Mouse (Mus musculus): ENCODE data around the gene Babam2. TPM values are rescaled to one million over a fixed set of nuclear protein-coding genes. Genes with fewer than 3 reads are reported as not detected.

The Babam2 gene
- polyA plus RNA-seq, 1 experiment from 2014 or later = 37.3 TPM

DNA sequence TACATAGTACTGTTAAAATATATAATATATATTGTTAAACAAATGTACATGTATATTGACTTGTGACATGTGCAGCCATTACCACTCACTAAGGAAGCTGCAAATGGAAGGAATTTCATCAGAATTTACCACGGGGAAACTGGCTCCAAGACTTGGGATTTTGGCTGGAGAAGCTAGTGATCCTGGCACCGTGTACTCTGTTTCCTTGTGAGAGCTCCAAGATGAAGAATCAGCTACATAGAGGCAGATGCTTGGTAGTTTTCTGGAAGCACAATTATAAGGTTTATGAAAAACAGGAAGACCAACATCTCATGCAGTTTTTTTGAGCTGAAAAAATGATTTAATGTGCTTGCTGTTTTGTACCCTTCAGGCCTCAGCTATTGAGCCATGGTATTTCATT, 110.8 kb downstream of the Babam2 start:
- H3K4me1 ChIP-seq (ENCODE audit: control insufficient read depth in 2 of 2, insufficient read depth in 2 of 2, low read length in 2 of 2) = peaks cover 6 to 17% of the 10 kb centered on the region in 2 experiments
- no peaks in the 10 kb centered on the region for H3K9me3 ChIP-seq (ENCODE audit: control insufficient read depth, low read length)
- no peaks in the 10 kb centered on the region for H3K27me3 ChIP-seq (ENCODE audit: control insufficient read depth, insufficient read depth, low read length)
- ATAC-seq (ENCODE audit: insufficient number of reproducible peaks, insufficient read depth, low FRiP score, low read depth) = no peak
- no peak overlapping the region for H3K9ac ChIP-seq (ENCODE audit: low read length)
- H3K36me3 ChIP-seq (ENCODE audit: control insufficient read depth, insufficient read depth, low read length) = no peaks in the 10 kb centered on the region
- no peak overlapping the region for H3K27ac ChIP-seq (replicated peaks in 1 of 2; ENCODE audit: control insufficient read depth in 1 of 2, insufficient read depth in 1 of 2, low read depth in 2 of 2, low read length in 2 of 2)
- 63% methylated on average over 2 of the region's 2 CpGs for WGBS
- no peak overlapping the region for H3K4me3 ChIP-seq (ENCODE audit: control insufficient read depth in 1 of 2, insufficient read depth in 1 of 2, low read depth in 1 of 2, low read length in 2 of 2)
- H3K4me2 ChIP-seq (ENCODE audit: low read length) = no peak overlapping the region

DNA sequence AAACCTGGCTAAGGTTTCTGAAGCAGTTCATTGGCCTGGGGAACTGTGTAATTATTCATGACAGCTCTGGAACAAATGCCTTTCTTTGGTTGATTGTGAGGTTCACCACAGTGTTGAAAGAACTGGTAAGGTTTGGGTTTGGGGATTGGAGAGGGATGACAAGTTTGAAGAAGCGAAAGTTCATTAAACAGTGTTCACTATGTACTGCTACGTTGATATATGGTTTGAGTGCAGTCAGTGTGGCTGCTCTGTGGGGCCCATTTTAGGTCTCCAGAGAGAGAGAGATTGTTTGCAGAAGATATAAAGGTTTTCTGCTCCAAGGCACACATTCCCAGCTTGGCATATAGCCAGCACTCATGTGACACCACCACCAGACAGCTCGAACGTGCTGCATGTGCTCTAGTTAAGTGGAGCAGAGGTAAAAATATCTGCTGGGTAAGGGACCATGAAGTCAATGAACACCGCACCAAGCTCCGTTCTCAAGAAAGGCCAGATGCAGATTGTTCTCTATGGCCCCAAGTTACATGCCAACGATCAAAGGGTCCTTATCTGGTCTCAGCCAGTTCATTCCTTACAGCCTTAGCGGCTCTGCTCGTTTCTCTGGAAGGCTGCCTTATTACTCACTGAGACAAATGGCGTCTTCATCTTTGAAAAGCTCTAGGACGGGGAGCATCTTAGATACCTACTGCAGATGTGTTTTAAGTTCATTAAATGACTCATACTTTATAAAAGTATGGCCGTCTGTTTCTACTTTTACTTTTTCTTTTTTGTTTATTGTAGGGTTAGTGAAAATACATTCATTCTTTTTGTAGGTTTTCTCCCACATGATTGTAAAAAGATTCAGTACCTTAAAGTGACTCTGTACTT, 113.5 kb downstream of the Babam2 start:
- Histone ChIP-seq H3K4me1 (ENCODE audit: control insufficient read depth in 2 of 2, insufficient read depth in 2 of 2, low read length in 2 of 2) (peaks cover 6 to 17% of the 10 kb centered on the region in 2 experiments), H3K27me3 (ENCODE audit: control insufficient read depth, insufficient read depth, low read length) (no peaks in the 10 kb centered on the region), H3K9me3 (ENCODE audit: control insufficient read depth, low read length) (no peaks in the 10 kb centered on the region), H3K27ac (replicated peaks in 1 of 2; ENCODE audit: control insufficient read depth in 1 of 2, insufficient read depth in 1 of 2, low read depth in 2 of 2, low read length in 2 of 2) (peak overlapping the region; percentile 87 to 91), H3K9ac (ENCODE audit: low read length) (peak overlapping the region; percentile 1; the same call in 1 of the 2 replicates), H3K4me3 (ENCODE audit: control insufficient read depth in 1 of 2, insufficient read depth in 1 of 2, low read depth in 1 of 2, low read length in 2 of 2) (no peak overlapping the region), H3K4me2 (ENCODE audit: low read length) (peak overlapping the region; percentile 31), H3K36me3 (ENCODE audit: control insufficient read depth, insufficient read depth, low read length) (no peaks in the 10 kb centered on the region)
- peak; percentile 95 for ATAC-seq (ENCODE audit: insufficient number of reproducible peaks, insufficient read depth, low FRiP score, low read depth)
- 13% methylated on average over 12 of the region's 12 CpGs for WGBS

DNA sequence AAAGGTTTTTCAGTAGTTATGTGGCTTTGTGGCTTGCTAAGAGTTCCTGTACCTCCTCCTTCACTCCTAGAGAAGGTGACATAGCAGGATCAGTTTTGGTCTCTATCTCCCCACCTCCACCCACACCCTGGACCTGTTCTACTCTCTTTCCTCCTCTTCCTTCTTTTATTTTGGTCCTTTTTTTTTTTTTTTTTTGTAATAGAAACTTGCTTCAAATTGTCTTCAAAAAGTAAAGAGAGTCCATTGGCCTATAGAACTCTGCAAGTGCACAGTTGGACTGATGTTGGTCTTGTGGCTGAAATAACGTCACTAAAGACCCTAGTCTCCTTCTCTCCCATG, 114.1 kb downstream of the Babam2 start:
- no peak for ATAC-seq (ENCODE audit: insufficient number of reproducible peaks, insufficient read depth, low FRiP score, low read depth)
- Histone ChIP-seq H3K4me3 (ENCODE audit: control insufficient read depth in 1 of 2, insufficient read depth in 1 of 2, low read depth in 1 of 2, low read length in 2 of 2) (no peak overlapping the region), H3K27ac (replicated peaks in 1 of 2; ENCODE audit: control insufficient read depth in 1 of 2, insufficient read depth in 1 of 2, low read depth in 2 of 2, low read length in 2 of 2) (peak overlapping the region in 1 of 2 experiments; percentile 91; a peak in 2 of 4 replicates), H3K9me3 (ENCODE audit: control insufficient read depth, low read length) (no peaks in the 10 kb centered on the region), H3K27me3 (ENCODE audit: control insufficient read depth, insufficient read depth, low read length) (no peaks in the 10 kb centered on the region), H3K9ac (ENCODE audit: low read length) (no peak overlapping the region), H3K36me3 (ENCODE audit: control insufficient read depth, insufficient read depth, low read length) (no peaks in the 10 kb centered on the region), H3K4me2 (ENCODE audit: low read length) (peak overlapping the region; percentile 31; the same call in 1 of the 2 replicates), H3K4me1 (ENCODE audit: control insufficient read depth in 2 of 2, insufficient read depth in 2 of 2, low read length in 2 of 2) (peaks cover 6 to 17% of the 10 kb centered on the region in 2 experiments)
- 87% methylated on average over 1 of the region's 1 CpGs for WGBS

DNA sequence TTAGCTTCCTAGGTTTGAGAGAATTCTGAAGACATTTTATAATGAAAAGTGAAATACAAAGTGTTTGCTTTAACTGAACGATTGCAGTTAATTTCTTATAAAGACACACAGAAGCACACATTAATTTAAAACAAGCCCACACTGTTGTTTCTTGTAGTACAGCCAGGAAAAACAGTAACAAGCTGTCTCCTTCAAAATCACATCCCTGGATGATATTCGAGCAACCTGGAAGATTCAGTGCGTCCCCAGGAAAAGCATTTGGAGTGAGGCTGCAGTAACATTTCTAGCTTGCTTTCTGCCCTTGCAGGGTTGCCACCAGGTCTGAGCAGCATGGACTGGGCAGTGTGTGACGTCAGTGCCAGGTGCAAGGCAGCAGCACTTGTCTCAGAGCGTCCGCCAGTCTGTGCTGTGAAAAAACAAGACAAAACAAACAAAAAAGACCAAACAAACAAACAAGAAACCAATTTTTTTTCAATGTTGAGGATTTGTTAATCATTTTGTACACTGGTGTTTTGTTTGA, 115.7 kb downstream of the Babam2 start:
- Histone ChIP-seq H3K27me3 (ENCODE audit: control insufficient read depth, insufficient read depth, low read length) (no peaks in the 10 kb centered on the region), H3K4me1 (ENCODE audit: control insufficient read depth in 2 of 2, insufficient read depth in 2 of 2, low read length in 2 of 2) (peaks cover 6 to 17% of the 10 kb centered on the region in 2 experiments), H3K4me3 (ENCODE audit: control insufficient read depth in 1 of 2, insufficient read depth in 1 of 2, low read depth in 1 of 2, low read length in 2 of 2) (no peak overlapping the region), H3K9ac (ENCODE audit: low read length) (no peak overlapping the region), H3K36me3 (ENCODE audit: control insufficient read depth, insufficient read depth, low read length) (no peaks in the 10 kb centered on the region), H3K27ac (replicated peaks in 1 of 2; ENCODE audit: control insufficient read depth in 1 of 2, insufficient read depth in 1 of 2, low read depth in 2 of 2, low read length in 2 of 2) (no peak overlapping the region), H3K4me2 (ENCODE audit: low read length) (no peak overlapping the region), H3K9me3 (ENCODE audit: control insufficient read depth, low read length) (no peaks in the 10 kb centered on the region)
- no peak for ATAC-seq (ENCODE audit: insufficient number of reproducible peaks, insufficient read depth, low FRiP score, low read depth)
- 77% methylated on average over 6 of the region's 6 CpGs for WGBS

DNA sequence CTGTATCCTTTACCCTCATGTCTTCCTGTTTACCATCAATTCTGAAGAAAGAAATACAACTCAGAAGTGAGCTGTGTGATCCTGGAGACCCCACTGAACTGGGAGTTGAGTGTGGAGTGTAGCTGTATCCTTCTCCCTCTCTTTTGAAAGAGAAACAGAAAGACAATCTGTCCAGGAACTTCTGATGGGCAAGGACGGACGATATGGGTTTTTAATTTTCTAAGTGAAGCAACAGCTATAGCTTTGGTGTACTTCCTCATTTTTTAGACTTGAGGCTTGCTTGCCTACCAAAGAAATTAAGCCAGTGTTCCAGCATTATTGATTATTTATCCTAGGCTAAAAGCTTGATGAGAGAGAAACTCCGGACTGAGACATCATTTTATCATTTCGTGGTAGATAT, 116.6 kb downstream of the Babam2 start:
- no peak overlapping the region for H3K4me3 ChIP-seq (ENCODE audit: control insufficient read depth in 1 of 2, insufficient read depth in 1 of 2, low read depth in 1 of 2, low read length in 2 of 2)
- H3K27me3 ChIP-seq (ENCODE audit: control insufficient read depth, insufficient read depth, low read length) = no peaks in the 10 kb centered on the region
- H3K9me3 ChIP-seq (ENCODE audit: control insufficient read depth, low read length) = no peaks in the 10 kb centered on the region
- no peak overlapping the region for H3K27ac ChIP-seq (replicated peaks in 1 of 2; ENCODE audit: control insufficient read depth in 1 of 2, insufficient read depth in 1 of 2, low read depth in 2 of 2, low read length in 2 of 2)
- no peak overlapping the region for H3K9ac ChIP-seq (ENCODE audit: low read length)
- WGBS = 88% methylated on average over 4 of the region's 4 CpGs
- H3K36me3 ChIP-seq (ENCODE audit: control insufficient read depth, insufficient read depth, low read length) = no peaks in the 10 kb centered on the region
- H3K4me1 ChIP-seq (ENCODE audit: control insufficient read depth in 2 of 2, insufficient read depth in 2 of 2, low read length in 2 of 2) = peaks cover 6 to 17% of the 10 kb centered on the region in 2 experiments
- ATAC-seq (ENCODE audit: insufficient number of reproducible peaks, insufficient read depth, low FRiP score, low read depth) = no peak
- H3K4me2 ChIP-seq (ENCODE audit: low read length) = no peak overlapping the region

DNA sequence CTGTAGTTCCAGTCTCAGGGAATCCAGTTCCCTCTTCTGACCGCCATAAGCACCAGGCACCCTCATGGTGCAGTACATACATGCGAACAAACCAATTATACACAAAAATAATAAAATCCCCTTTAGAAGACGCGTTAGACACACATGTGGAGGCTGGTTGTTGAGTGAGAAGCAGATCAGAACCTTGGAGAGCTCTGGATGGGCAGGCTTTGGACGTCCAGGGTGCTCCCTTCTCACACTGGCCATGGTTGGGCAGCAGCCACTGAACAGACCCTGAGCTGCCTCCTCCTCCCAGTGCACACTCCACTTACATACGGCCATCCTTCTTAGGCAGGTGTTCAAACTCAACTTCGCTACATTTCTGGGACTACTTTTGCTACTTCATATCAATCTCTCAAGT, 117.6 kb downstream of the Babam2 start:
- H3K27ac ChIP-seq (replicated peaks in 1 of 2; ENCODE audit: control insufficient read depth in 1 of 2, insufficient read depth in 1 of 2, low read depth in 2 of 2, low read length in 2 of 2) = no peak overlapping the region
- no peak overlapping the region for H3K4me3 ChIP-seq (ENCODE audit: control insufficient read depth in 1 of 2, insufficient read depth in 1 of 2, low read depth in 1 of 2, low read length in 2 of 2)
- WGBS = 70% methylated on average over 7 of the region's 7 CpGs
- H3K9ac ChIP-seq (ENCODE audit: low read length) = no peak overlapping the region
- peaks cover 6 to 17% of the 10 kb centered on the region in 2 experiments for H3K4me1 ChIP-seq (ENCODE audit: control insufficient read depth in 2 of 2, insufficient read depth in 2 of 2, low read length in 2 of 2)
- H3K4me2 ChIP-seq (ENCODE audit: low read length) = no peak overlapping the region
- H3K36me3 ChIP-seq (ENCODE audit: control insufficient read depth, insufficient read depth, low read length) = no peaks in the 10 kb centered on the region
- no peak for ATAC-seq (ENCODE audit: insufficient number of reproducible peaks, insufficient read depth, low FRiP score, low read depth)
- H3K27me3 ChIP-seq (ENCODE audit: control insufficient read depth, insufficient read depth, low read length) = no peaks in the 10 kb centered on the region
- H3K9me3 ChIP-seq (ENCODE audit: control insufficient read depth, low read length) = no peaks in the 10 kb centered on the region

DNA sequence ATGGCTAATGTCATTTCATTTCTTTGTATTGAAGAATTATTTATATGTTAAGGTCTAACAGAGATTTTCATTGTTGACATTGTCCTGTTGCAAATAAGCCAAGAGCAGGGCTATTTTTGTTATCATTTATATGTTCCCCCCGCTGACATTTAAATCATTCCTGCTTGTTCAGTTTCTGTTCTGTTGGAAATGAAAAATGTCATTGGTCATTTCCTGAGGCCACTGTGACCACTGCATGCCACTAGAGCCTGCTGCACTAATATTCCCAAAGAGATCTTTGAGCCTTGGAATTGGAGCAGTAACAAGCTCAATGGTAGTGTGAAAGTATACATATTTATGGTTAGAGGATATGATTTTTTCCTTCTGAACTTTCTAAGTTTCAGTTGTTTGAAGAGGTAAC, 118.6 kb downstream of the Babam2 start:
- H3K9me3 ChIP-seq (ENCODE audit: control insufficient read depth, low read length) = no peaks in the 10 kb centered on the region
- no peak overlapping the region for H3K4me2 ChIP-seq (ENCODE audit: low read length)
- H3K27me3 ChIP-seq (ENCODE audit: control insufficient read depth, insufficient read depth, low read length) = no peaks in the 10 kb centered on the region
- peaks cover 4 to 9% of the 10 kb centered on the region in 2 experiments; a peak in 3 of 4 replicates for H3K4me1 ChIP-seq (ENCODE audit: control insufficient read depth in 2 of 2, insufficient read depth in 2 of 2, low read length in 2 of 2)
- H3K9ac ChIP-seq (ENCODE audit: low read length) = no peak overlapping the region
- H3K27ac ChIP-seq (replicated peaks in 1 of 2; ENCODE audit: control insufficient read depth in 1 of 2, insufficient read depth in 1 of 2, low read depth in 2 of 2, low read length in 2 of 2) = no peak overlapping the region
- H3K4me3 ChIP-seq (ENCODE audit: control insufficient read depth in 1 of 2, insufficient read depth in 1 of 2, low read depth in 1 of 2, low read length in 2 of 2) = no peak overlapping the region
- H3K36me3 ChIP-seq (ENCODE audit: control insufficient read depth, insufficient read depth, low read length) = no peaks in the 10 kb centered on the region
- 84% methylated on average over 1 of the region's 1 CpGs for WGBS
- ATAC-seq (ENCODE audit: insufficient number of reproducible peaks, insufficient read depth, low FRiP score, low read depth) = no peak

Measured in heart, embryonic 14.5 days (tissue).